Mouse (Mus musculus): ENCODE results near the gene Megf11.
A peak's percentile ranks its signal among the peaks of the same experiment; 100 is the strongest.

Gene Megf11

GRCm38 (mm10) chr9:64519921-64520746 lies 134.7 kb downstream of the Megf11 start:
- DNase-seq (ENCODE audit: low read depth, low spot score): no peak

GRCm38 (mm10) chr9:64520747-64521283 lies 135.4 kb downstream of the Megf11 start:
- no peak for DNase-seq (ENCODE audit: low read depth, low spot score)

GRCm38 (mm10) chr9:64523264-64524045 lies 138.0 kb downstream of the Megf11 start:
- DNase-seq (ENCODE audit: low read depth, low spot score): no peak

DNA sequence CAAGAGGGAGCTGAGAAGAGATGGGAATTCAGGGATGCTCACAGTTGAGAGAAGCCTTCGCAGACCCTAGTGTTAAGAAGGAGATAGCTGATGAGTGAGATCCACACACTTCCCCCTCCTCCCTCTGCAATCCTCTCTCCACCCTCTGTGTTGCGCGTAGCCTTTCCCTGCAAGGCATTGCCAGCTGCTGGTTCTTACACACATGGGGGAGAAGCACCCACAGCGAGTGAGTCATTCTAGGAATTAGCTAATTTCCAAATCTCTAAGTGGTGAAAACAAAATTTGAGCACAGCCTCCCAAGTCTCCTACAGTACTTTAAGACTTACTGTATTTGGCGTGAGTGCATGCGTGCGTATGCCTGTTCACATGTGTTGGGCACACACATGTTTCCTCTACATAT lies 142.6 kb downstream of the Megf11 start:
- no peak for DNase-seq (ENCODE audit: low read depth, low spot score)

- no peak for DNase-seq (ENCODE audit: low read depth, low spot score)
Observed at GRCm38 (mm10) chr9:64528595-64528994, 143.2 kb downstream of the Megf11 start.

DNA sequence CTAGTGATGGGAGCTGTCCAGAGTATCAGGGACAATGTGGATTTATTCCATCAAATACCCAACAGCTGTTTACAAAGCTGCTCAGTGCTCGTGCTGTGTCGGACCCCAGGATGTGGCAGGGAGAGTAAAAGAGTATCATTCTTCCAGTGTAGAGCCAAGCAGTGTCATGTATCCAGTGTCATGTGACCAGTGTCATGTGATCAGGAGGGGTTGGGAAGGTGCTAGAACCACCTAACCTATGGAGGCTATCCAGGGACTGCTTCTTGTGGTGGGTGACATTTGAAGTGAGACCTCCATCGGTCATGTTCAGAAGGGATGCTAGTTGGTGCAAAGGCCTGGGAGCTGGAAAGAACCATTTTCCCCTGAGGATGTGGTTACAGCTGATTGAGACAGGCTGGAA lies 146.5 kb downstream of the Megf11 start:
- peak; percentile 18 for DNase-seq (ENCODE audit: low read depth, low spot score)

DNA sequence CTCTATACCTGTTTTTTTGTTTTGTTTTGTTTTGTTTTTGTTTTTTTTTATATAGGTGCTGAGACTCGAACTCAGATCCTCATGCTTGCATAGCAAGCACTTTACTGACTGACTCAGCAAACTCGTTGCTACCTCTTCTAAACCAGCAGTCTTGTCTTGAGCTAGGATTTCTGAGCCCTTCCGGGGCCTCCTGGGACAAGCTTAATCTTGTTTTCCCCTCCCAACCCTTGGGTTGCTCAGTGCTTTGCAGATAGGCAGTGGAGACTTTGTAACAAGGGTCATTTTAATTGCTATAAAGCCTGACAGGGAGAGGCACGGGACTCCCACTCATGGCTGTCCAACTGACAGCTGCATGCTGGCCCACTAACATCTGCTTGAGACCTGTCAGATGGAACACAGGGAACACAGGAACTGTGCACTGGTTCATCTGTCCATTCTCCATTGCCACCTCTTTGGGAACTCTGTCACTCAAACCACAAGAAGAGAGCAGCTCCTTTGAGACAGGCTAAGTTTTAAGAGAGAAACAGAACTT lies 147.4 kb downstream of the Megf11 start:
- DNase-seq (ENCODE audit: low read depth, low spot score): no peak

- DNase-seq (ENCODE audit: low read depth, low spot score): no peak
Observed at GRCm38 (mm10) chr9:64533488-64534119, 148.2 kb downstream of the Megf11 start.

DNA sequence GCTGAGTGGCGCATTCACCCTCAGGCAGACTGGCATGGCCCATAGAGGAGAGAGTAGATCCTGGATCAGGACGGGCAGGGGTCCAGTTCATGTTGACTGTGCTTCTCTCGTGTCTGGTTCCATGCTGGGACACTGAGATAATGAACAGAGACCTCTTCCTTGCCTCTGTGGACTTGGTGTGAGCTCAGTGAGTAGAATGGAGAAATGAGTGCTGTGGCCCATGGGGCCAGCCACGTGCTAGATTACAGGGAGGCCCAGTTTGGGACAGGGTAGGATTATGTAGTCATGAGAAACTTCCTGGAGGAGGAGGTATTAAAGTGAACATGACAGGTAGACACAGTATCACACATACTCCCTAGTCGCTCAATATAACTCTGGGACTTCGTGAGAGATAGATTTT lies 148.9 kb downstream of the Megf11 start:
- no peak for DNase-seq (ENCODE audit: low read depth, low spot score)

- no peak for DNase-seq (ENCODE audit: low read depth, low spot score)
Observed at GRCm38 (mm10) chr9:64534856-64535539, 149.6 kb downstream of the Megf11 start.

GRCm38 (mm10) chr9:64537821-64538220 lies 152.4 kb downstream of the Megf11 start:
- DNase-seq (ENCODE audit: low read depth, low spot score): no peak

GRCm38 (mm10) chr9:64542246-64542645 lies 156.8 kb downstream of the Megf11 start:
- no peak for DNase-seq (ENCODE audit: low read depth, low spot score)

DNA sequence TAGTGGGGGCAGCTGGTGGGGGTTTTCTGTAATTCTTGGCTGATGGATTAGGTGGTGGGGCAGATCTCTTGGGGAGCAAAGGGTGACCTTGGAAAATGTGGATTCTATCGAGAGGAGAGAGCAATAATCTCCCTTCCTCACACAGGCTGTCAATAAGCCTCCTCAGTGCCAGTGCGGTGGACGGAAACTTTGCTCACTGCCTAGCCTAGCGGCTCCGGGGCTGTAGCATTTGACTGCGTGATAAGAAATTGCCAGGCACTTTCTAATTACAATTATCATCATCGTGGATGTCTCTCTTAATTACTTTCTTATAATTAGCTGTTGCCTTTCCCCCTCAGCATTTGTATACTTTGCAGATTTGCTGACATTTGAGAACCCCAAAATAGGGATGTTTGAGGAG lies 157.7 kb downstream of the Megf11 start:
- DNase-seq (ENCODE audit: low read depth, low spot score): no peak

- peak; percentile 84 for DNase-seq (ENCODE audit: low read depth, low spot score)
Observed at GRCm38 (mm10) chr9:64546344-64546991, 161.0 kb downstream of the Megf11 start.

DNA sequence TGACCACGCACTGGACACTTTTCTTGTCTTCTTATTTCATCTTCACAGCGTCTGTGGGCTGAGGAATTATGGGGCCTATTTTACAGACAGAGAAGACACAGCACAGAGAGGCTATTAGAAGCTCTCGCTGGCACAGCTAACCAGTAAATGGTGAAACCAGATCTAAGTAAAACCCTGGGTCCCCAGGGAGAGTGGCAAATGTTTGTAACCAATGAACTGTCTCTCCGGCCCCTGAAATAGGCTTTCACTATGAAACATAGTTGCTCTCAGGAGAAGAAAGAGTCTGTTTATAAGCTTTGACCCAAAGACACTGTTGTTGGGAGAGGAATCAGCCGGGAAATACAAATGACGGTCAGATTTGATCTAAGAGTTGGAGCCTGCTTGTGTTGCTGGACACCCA lies 162.9 kb downstream of the Megf11 start:
- DNase-seq (ENCODE audit: low read depth, low spot score): no peak

DNA sequence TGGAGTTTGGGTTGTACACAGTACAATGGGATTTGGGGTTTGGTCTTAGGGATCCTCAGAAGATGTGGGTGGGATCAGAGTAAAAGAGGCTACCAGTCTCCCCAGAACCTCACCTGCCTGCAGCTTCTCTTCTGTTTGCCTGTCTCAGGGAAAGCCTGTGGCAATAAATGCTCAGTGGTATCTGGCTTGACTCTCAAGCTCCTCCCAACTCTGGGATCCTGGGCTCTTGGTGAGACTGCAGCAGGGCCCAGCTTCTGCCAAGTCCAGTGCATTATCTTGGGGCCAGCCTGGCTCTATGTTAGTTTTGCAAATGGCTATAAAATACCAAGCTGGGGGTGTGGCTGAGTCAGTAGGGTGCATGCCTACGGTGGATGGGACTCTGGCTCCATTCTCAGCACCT lies 165.9 kb downstream of the Megf11 start:
- DNase-seq (ENCODE audit: low read depth, low spot score): no peak

- peak; percentile 21 for DNase-seq (ENCODE audit: low read depth, low spot score)
Observed at GRCm38 (mm10) chr9:64552046-64552445, 166.6 kb downstream of the Megf11 start.

DNA sequence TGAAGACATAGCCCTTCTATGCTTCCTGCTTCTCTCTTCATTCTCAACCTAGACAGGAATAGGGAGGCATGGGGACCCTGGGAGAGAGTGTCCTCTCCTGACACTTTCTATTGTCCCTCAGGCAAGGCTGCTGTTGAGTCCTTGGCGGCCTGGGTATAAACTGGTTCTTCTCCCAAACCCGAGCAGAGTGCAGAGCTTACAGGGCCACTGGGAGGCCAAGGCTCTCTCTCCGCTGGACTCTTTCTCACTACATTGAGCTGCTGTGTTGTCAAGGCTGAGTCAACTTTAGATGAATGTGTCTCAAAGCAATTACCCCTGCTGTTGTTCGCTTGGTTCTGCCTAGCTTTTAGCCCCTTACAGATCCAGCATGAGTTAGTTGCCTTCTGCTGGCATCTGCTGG lies 168.0 kb downstream of the Megf11 start:
- no peak for DNase-seq (ENCODE audit: low read depth, low spot score)

DNA sequence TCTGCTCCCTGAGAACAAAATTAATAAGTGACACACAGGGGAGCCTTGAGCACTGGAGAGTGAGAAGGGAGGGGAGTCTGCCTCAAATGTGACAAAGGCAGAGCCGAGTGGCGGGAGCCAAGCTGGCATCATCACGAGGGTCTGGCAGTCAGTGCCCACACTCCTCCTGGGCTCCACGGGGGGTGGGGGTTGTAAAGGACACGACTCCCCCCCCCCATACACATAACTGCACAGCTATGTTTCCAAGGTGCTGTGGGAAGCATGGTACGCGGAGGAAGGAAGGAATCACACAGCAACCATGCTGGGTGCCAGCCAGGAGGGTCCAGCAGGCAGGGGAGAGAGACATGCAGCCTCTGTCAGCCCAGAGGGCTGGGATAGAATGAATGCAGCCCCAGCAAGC lies 170.2 kb downstream of the Megf11 start:
- no peak for DNase-seq (ENCODE audit: low read depth, low spot score)

GRCm38 (mm10) chr9:64557110-64557745 lies 171.8 kb downstream of the Megf11 start:
- DNase-seq (ENCODE audit: low read depth, low spot score): no peak
